Mouse (Mus musculus): Measurements from ENCODE around the gene Kazald1. TPM values are rescaled to one million over a fixed set of nuclear protein-coding genes. Genes with fewer than 3 reads are reported as not detected.
A peak's percentile ranks its signal among the peaks of the same experiment; 100 is the strongest.

The Kazald1 gene
- total and polyA plus RNA-seq, 3 experiments = 0.39 to 1.5 TPM; not detected in 1

GRCm38 (mm10) chr19:45077742-45078645 lies 3.0 kb downstream of the Kazald1 start:
- no peak overlapping the region for H3K27ac ChIP-seq (ENCODE audit: control insufficient read depth, low read depth, low read length)
- peaks cover 0 to 31% of the 10 kb centered on the region in 2 experiments; a peak in 2 of 4 replicates for H3K4me1 ChIP-seq (ENCODE audit: control insufficient read depth in 1 of 2, insufficient read depth in 2 of 2, low read length in 2 of 2)
- peaks cover 0 to 6% of the 10 kb centered on the region in 2 experiments; a peak in 1 of 4 replicates for H3K27me3 ChIP-seq (ENCODE audit: control insufficient read depth in 1 of 2, insufficient read depth in 2 of 2, low read length in 2 of 2)
- H3K36me3 ChIP-seq (ENCODE audit: control insufficient read depth in 1 of 2, insufficient read depth in 2 of 2, low read length in 2 of 2) = peaks cover 0 to 17% of the 10 kb centered on the region in 2 experiments; a peak in 2 of 4 replicates
- TF ChIP-seq CTCF (IDR thresholded peaks at IDR 0.05 in 2 of 3, conservative IDR thresholded peaks at IDR 0.05 in 1 of 3; ENCODE audit: control insufficient read depth in 1 of 3, insufficient read depth in 1 of 3, low read depth in 2 of 3, low read length in 3 of 3, poor library complexity in 1 of 3, severe bottlenecking in 1 of 3) (no peak), POLR2AphosphoS5 (IDR thresholded peaks at IDR 0.05; ENCODE audit: borderline replicate concordance, low read depth, low read length) (no peak; the same call in 1 of the 2 replicates), MAZ (IDR thresholded peaks at IDR 0.05; ENCODE audit: low read depth, low read length) (no peak), GABPA (IDR thresholded peaks at IDR 0.05; ENCODE audit: low read depth, low read length) (no peak), MXI1 (IDR thresholded peaks at IDR 0.05; ENCODE audit: low read depth, low read length) (no peak), JUND (IDR thresholded peaks at IDR 0.05; ENCODE audit: low read depth, low read length) (no peak)
- no peaks in the 10 kb centered on the region for H3K9me3 ChIP-seq (replicated peaks; ENCODE audit: insufficient read depth, low read length)
- no peak for DNase-seq (ENCODE audit: low read depth, low spot score)
- peaks cover 5% of the 10 kb centered on the region; the same call in 1 of the 2 replicates for H3K79me2 ChIP-seq (ENCODE audit: control insufficient read depth, insufficient read depth, low read length, poor library complexity)
- no peak overlapping the region for H3K9ac ChIP-seq (ENCODE audit: control insufficient read depth, low read depth, low read length, poor library complexity, severe bottlenecking)
- H3K4me3 ChIP-seq (ENCODE audit: control insufficient read depth in 1 of 2, insufficient read depth in 1 of 2, low read depth in 2 of 2, low read length in 2 of 2) = no peak overlapping the region

GRCm38 (mm10) chr19:45078971-45079764 lies 4.1 kb downstream of the Kazald1 start:
- H3K4me3 ChIP-seq (ENCODE audit: control insufficient read depth in 1 of 2, insufficient read depth in 1 of 2, low read depth in 2 of 2, low read length in 2 of 2) = peak overlapping the region; percentile 53 to 70
- H3K9ac ChIP-seq (ENCODE audit: control insufficient read depth, low read depth, low read length, poor library complexity, severe bottlenecking) = peak overlapping the region; percentile 56
- peaks cover 5% of the 10 kb centered on the region; the same call in 1 of the 2 replicates for H3K79me2 ChIP-seq (ENCODE audit: control insufficient read depth, insufficient read depth, low read length, poor library complexity)
- H3K36me3 ChIP-seq (ENCODE audit: control insufficient read depth in 1 of 2, insufficient read depth in 2 of 2, low read length in 2 of 2) = peaks cover 0 to 10% of the 10 kb centered on the region in 2 experiments; a peak in 2 of 4 replicates
- DNase-seq (ENCODE audit: low read depth, low spot score) = peak; percentile 84
- H3K27ac ChIP-seq (ENCODE audit: control insufficient read depth, low read depth, low read length) = peak overlapping the region; percentile 78
- peaks cover 0 to 24% of the 10 kb centered on the region in 2 experiments; a peak in 2 of 4 replicates for H3K4me1 ChIP-seq (ENCODE audit: control insufficient read depth in 1 of 2, insufficient read depth in 2 of 2, low read length in 2 of 2)
- peaks cover 0 to 6% of the 10 kb centered on the region in 2 experiments; a peak in 1 of 4 replicates for H3K27me3 ChIP-seq (ENCODE audit: control insufficient read depth in 1 of 2, insufficient read depth in 2 of 2, low read length in 2 of 2)
- H3K9me3 ChIP-seq (replicated peaks; ENCODE audit: insufficient read depth, low read length) = no peaks in the 10 kb centered on the region
- peak in 1 of 2 experiments; percentile 5; a peak in 1 of 4 replicates for TF ChIP-seq EP300 (IDR thresholded peaks at IDR 0.05; ENCODE audit: low read depth in 1 of 2, low read length in 2 of 2)
- peak; percentile 94 for TF ChIP-seq MAZ (IDR thresholded peaks at IDR 0.05; ENCODE audit: low read depth, low read length)
- TF ChIP-seq CTCF (IDR thresholded peaks at IDR 0.05 in 2 of 3, conservative IDR thresholded peaks at IDR 0.05 in 1 of 3; ENCODE audit: control insufficient read depth in 1 of 3, insufficient read depth in 1 of 3, low read depth in 2 of 3, low read length in 3 of 3, poor library complexity in 1 of 3, severe bottlenecking in 1 of 3) = peak in 2 of 3 experiments; percentile 59 to 69; a peak in 5 of 6 replicates
- TF ChIP-seq TBP (IDR thresholded peaks at IDR 0.05; ENCODE audit: low read depth, low read length) = peak; percentile 48; the same call in 1 of the 2 replicates
- 0 out of 2 replicates have a peak, but pooled peaks have one; percentile 77 for TF ChIP-seq CHD1 (IDR thresholded peaks at IDR 0.05; ENCODE audit: low read depth, low read length)
- no peak for TF ChIP-seq POLR2AphosphoS5 (IDR thresholded peaks at IDR 0.05; ENCODE audit: borderline replicate concordance, low read depth, low read length)
- TF ChIP-seq RCOR1 (IDR thresholded peaks at IDR 0.05; ENCODE audit: low read depth, low read length) = no peak
- TF ChIP-seq KAT2A (conservative IDR thresholded peaks at IDR 0.05; ENCODE audit: low read depth, low read length) = no peak
- TF ChIP-seq POLR2AphosphoS2 (IDR thresholded peaks at IDR 0.05; ENCODE audit: low read length) = no peak
- peak; percentile 52; the same call in 1 of the 2 replicates for TF ChIP-seq ZC3H11A (IDR thresholded peaks at IDR 0.05; ENCODE audit: low read depth, low read length)
- TF ChIP-seq SMC3 (IDR thresholded peaks at IDR 0.05; ENCODE audit: low read depth, low read length) = peak; percentile 71
- TF ChIP-seq NELFE (IDR thresholded peaks at IDR 0.05; ENCODE audit: low read depth, low read length) = no peak
- peak; percentile 59 for TF ChIP-seq RAD21 (IDR thresholded peaks at IDR 0.05; ENCODE audit: low read depth, low read length)
- TF ChIP-seq ZKSCAN1 (IDR thresholded peaks at IDR 0.05; ENCODE audit: low read depth, low read length) = no peak
